Mouse (Mus musculus) lung, embryonic 16.5 days (tissue): ENCODE results near the gene Mllt3. TPM values are rescaled to one million over a fixed set of nuclear protein-coding genes. Genes with fewer than 3 reads are reported as not detected.
A peak's percentile ranks its signal among the peaks of the same experiment; 100 is the strongest.

Experiments used
- ATAC-seq: fragments of 200-750 bp; cut with Nextera tagmentation; 2 replicates; pipeline ENCODE4 v1.8.0; 2017; ENCODE audit warnings: low read depth, mild to moderate bottlenecking, moderate library complexity
- H3K27ac ChIP-seq: fragments of 300-500 bp; sonication (generic); 2 replicates; pipeline ENCODE4 v1.5.1; 2014; ENCODE audit warnings: mild to moderate bottlenecking, control low read depth, low read length
- H3K27me3 ChIP-seq: fragments of 300-500 bp; sonication (generic); 2 replicates; pipeline ENCODE4 v1.6.1; 2014; ENCODE audit warnings: low read depth, low read length, mixed read lengths; ENCODE audit not compliant: control insufficient read depth, insufficient read depth
- H3K36me3 ChIP-seq: fragments of 300-500 bp; sonication (generic); 2 replicates; pipeline ENCODE4 v1.6.1; 2014; ENCODE audit warnings: low read length; ENCODE audit not compliant: control insufficient read depth, insufficient read depth
- H3K4me1 ChIP-seq: fragments of 300-500 bp; sonication (generic); replicated peaks from 2 replicates; pipeline ENCODE4 v1.6.1; 2014; ENCODE audit warnings: low read length, mixed read lengths; ENCODE audit not compliant: control insufficient read depth, insufficient read depth
- H3K4me2 ChIP-seq: fragments of 300-500 bp; sonication (generic); 2 replicates; pipeline ENCODE4 v1.6.1; 2014; ENCODE audit warnings: low read depth, low read length, control low read depth
- H3K4me3 ChIP-seq: fragments of 300-500 bp; sonication (generic); 2 replicates; pipeline ENCODE4 v1.5.1; 2014; ENCODE audit warnings: mild to moderate bottlenecking, low read length, control low read depth
- H3K9ac ChIP-seq: fragments of 300-500 bp; sonication (generic); 2 replicates; pipeline ENCODE4 v1.6.1; 2014; ENCODE audit warnings: low read length, control low read depth
- H3K9me3 ChIP-seq: fragments of 300-500 bp; sonication (generic); 2 replicates; pipeline ENCODE4 v1.6.1; 2016; ENCODE audit warnings: low read length; ENCODE audit not compliant: control insufficient read depth
- WGBS: fragments of 180-500 bp; shearing (Covaris S2); extraction: QIAGEN DNeasy Blood & Tissue Kit; methylation state at CpG from one replicate; pipeline ENCODE4 v1.1.7; 2014; 5-methylcytosine and 5-hydroxymethylcytosine counted together
- polyA plus RNA-seq: library from polyadenylated mRNA; unstranded; fragments of >200 nt; fragmentation: Nextera tagmentation; extraction: Ambion mirVana; gene quantifications from 2 replicates; pipeline ENCODE4 v1.2.1, GENCODE M21; 2015

The Mllt3 gene
- polyA plus RNA-seq, 1 experiment from 2014 or later: 45.1 TPM

DNA sequence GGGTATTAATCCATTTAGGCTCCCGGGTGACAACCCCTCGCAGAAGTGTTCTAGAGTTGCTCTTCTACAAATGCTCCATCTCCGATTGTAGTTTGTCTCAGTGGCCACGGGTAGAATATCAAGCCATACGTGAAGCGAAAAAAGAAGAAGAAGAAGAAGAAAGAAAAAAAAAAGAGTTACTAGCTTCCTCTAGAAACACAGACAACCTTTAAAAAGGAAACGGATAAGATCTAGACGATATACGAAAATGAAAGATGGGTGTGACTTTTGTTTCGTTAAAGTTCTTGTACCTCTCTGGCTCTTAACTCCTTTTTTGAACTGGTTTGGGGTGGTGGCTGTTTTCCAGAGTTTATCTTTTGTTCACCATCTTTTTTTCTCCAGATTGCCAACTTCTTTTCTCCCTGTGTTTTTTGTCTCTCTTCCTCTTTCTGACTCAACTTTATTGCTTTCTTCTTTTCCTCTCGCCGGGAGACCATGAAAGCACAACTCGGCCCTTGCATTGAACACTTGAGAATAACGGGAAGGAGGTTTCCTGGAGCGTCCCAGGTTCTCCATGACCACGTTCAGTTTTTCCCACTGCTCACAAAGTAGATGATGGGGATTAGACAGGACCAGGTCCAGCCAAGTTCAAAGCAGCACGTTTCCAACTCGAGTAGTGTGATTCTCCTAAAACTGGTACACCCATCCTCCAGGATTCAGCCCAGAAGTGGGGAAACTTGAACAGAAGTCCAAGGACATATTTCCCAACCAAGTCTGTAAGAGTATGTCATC lies 1.4 kb upstream of the Mllt3 start:
- H3K4me2 ChIP-seq: peak overlapping the region; percentile 92
- peak overlapping the region; percentile 86 for H3K4me3 ChIP-seq
- peaks cover 21% of the 10 kb centered on the region for H3K4me1 ChIP-seq
- H3K9me3 ChIP-seq: no peaks in the 10 kb centered on the region
- 0 out of 2 replicates have a peak, but pooled peaks cover 3% of the 10 kb centered on the region for H3K27me3 ChIP-seq
- 3% methylated on average over 18 of the region's 18 CpGs for WGBS
- H3K36me3 ChIP-seq: no peaks in the 10 kb centered on the region
- no peak overlapping the region for H3K9ac ChIP-seq
- no peak overlapping the region for H3K27ac ChIP-seq
- ATAC-seq: no peak

GRCm38 (mm10) chr4:88033729-88034386 lies 694 bp upstream of the Mllt3 start:
- peak overlapping the region; percentile 92 for H3K4me2 ChIP-seq
- no peaks in the 10 kb centered on the region for H3K36me3 ChIP-seq
- no peak for ATAC-seq
- H3K27me3 ChIP-seq: 0 out of 2 replicates have a peak, but pooled peaks cover 3% of the 10 kb centered on the region
- peak overlapping the region; percentile 86 for H3K4me3 ChIP-seq
- H3K9me3 ChIP-seq: no peaks in the 10 kb centered on the region
- H3K9ac ChIP-seq: peak overlapping the region; percentile 64
- WGBS: under 1% methylated on average over 25 of the region's 25 CpGs
- H3K4me1 ChIP-seq: peaks cover 26% of the 10 kb centered on the region
- peak overlapping the region; percentile 47; the same call in 1 of the 2 replicates for H3K27ac ChIP-seq

DNA sequence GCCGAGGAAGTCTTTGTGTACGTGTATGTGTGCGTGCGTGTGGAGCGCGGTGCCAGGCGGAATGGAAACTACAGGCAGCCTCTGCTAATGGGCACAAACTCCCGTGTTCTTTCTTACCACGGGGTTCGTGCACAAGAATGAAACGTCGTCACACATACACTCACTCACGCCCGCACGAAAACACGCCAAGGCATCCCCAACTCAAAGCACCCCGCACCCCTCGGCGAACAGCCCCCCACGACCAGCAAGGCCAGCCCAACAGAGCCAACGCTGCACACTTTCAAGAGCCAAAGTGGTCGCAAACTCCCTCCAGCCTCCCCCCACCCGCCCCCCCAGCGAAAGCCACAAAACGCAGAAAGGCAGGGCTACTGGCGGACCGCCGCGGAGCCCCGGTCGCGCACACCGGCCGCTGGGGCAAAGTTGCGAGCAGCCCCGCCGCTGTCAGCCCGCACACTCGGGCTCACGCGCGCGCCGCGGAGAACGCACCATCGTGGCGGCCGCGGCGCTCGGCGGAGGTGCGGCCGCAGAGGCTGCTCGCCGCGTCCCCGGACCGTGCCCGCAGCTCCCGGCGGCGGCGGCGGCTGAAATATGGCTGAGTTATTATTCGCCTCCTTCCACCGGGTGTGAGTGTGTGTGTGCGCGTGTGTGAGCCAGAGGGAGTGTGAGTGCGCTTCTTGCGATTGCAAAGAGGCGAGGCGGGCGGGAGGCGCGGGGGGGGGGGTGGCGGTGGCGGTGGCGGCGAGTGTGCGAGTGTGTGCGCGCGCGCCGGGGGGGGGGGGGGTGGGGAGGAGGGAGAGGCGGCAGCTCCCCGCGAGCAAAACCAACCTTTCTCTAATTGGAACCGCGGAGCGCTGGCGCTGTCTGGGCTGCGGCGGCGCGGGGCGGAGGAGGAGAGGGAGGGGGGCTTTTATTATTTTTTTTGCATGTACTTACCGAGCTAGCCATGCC lies 739 bp downstream of the Mllt3 start:
- Histone ChIP-seq H3K36me3 (no peaks in the 10 kb centered on the region), H3K27me3 (0 out of 2 replicates have a peak, but pooled peaks cover 3% of the 10 kb centered on the region), H3K27ac (peak overlapping the region; percentile 97), H3K4me3 (peak overlapping the region; percentile 86), H3K4me2 (peak overlapping the region; percentile 92), H3K4me1 (peaks cover 32% of the 10 kb centered on the region), H3K9ac (peak overlapping the region; percentile 90), H3K9me3 (no peaks in the 10 kb centered on the region)
- WGBS: under 1% methylated on average over 70 of the region's 100 CpGs
- ATAC-seq: peak; percentile 73

GRCm38 (mm10) chr4:88031211-88032150 lies 1.7 kb downstream of the Mllt3 start:
- H3K4me3 ChIP-seq: peak overlapping the region; percentile 86
- ATAC-seq: 0 out of 2 replicates have a peak, but pooled peaks have one; percentile 0
- H3K4me2 ChIP-seq: peak overlapping the region; percentile 92
- peaks cover 32% of the 10 kb centered on the region for H3K4me1 ChIP-seq
- H3K9me3 ChIP-seq: no peaks in the 10 kb centered on the region
- 0 out of 2 replicates have a peak, but pooled peaks cover 3% of the 10 kb centered on the region for H3K27me3 ChIP-seq
- H3K27ac ChIP-seq: peak overlapping the region; percentile 97
- peak overlapping the region; percentile 90 for H3K9ac ChIP-seq
- H3K36me3 ChIP-seq: 0 out of 2 replicates have a peak, but pooled peaks cover 2% of the 10 kb centered on the region
- under 1% methylated on average over 84 of the region's 84 CpGs for WGBS

DNA sequence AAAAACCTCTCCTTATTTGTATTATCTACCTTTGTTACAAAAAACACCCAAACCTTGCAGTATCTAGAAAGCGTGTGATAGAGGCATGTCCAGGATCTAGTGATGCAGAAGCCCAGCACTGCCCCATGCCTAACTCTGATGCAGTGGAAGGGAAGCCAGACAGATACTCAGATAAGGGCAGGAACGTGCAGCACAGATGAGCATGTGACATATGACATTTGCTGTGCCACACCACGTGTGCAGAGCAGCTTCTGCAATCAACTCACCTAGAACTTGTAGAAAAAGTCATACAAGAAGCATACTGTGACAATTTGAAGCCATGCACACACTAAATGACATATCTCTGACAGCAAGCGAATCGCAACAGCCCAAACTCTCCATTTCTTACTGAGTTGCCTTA lies 9.6 kb downstream of the Mllt3 start:
- Histone ChIP-seq H3K36me3 (0 out of 2 replicates have a peak, but pooled peaks cover 2% of the 10 kb centered on the region), H3K9me3 (no peaks in the 10 kb centered on the region), H3K4me3 (no peak overlapping the region), H3K4me1 (peaks cover 10% of the 10 kb centered on the region), H3K9ac (no peak overlapping the region), H3K4me2 (no peak overlapping the region), H3K27me3 (no peaks in the 10 kb centered on the region), H3K27ac (no peak overlapping the region)
- ATAC-seq: no peak
- 70% methylated on average over 5 of the region's 5 CpGs for WGBS

GRCm38 (mm10) chr4:88022623-88023022 lies 10.5 kb downstream of the Mllt3 start:
- H3K4me2 ChIP-seq: no peak overlapping the region
- H3K36me3 ChIP-seq: 0 out of 2 replicates have a peak, but pooled peaks cover 2% of the 10 kb centered on the region
- no peak overlapping the region for H3K9ac ChIP-seq
- H3K9me3 ChIP-seq: no peaks in the 10 kb centered on the region
- no peaks in the 10 kb centered on the region for H3K27me3 ChIP-seq
- no peak overlapping the region for H3K27ac ChIP-seq
- H3K4me1 ChIP-seq: peaks cover 14% of the 10 kb centered on the region
- no peak for ATAC-seq
- no peak overlapping the region for H3K4me3 ChIP-seq
- WGBS: 4% methylated on average over 1 of the region's 1 CpGs

DNA sequence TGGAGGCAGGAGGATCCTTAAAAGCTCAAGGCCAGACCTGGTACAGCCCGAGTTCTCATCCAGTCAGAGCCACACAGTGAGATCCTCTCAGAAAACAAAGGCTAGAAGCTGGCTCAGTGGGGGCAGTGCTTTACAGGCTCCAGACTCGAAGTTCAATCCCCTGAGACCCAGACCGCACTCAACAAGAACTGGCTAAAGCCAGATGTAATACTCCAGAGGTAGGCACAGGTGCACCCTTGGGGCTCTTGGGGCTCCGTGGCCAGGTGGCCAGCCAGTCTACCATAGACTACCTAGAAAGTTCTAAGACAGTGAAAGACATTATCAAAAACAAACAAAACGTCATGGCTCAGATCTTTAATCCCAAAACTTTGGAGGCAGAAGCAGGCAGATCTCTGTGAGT lies 12.7 kb downstream of the Mllt3 start:
- H3K4me3 ChIP-seq: no peak overlapping the region
- no peaks in the 10 kb centered on the region for H3K36me3 ChIP-seq
- ATAC-seq: no peak

DNA sequence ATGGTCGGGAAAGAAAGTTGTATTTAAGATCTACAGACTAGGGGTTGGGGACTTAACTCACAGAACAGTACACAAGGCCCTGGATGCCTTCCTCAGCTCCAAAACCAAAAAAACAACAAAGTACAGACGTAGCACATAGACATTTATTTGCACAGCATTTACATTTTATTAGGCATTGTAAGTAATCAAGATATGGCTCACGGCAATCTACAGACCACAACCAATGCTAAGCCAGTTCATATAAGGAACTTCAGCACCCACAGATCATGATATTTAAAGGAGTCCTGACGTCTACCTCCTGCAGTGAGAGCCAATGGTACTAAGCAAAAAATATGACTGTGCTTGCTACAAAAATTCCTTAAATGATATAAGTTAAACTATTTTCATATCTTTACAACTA lies 13.5 kb downstream of the Mllt3 start:
- 71% methylated on average over 4 of the region's 4 CpGs for WGBS
- Histone ChIP-seq H3K4me1 (peaks cover 18% of the 10 kb centered on the region), H3K36me3 (no peaks in the 10 kb centered on the region), H3K4me2 (no peak overlapping the region), H3K4me3 (no peak overlapping the region), H3K9ac (no peak overlapping the region), H3K9me3 (no peaks in the 10 kb centered on the region), H3K27me3 (no peaks in the 10 kb centered on the region), H3K27ac (no peak overlapping the region)
- ATAC-seq: no peak

More for the DNA sequence above, 12.7 kb downstream of the Mllt3 start:
- 76% methylated on average over 5 of the region's 5 CpGs for WGBS
- peaks cover 15% of the 10 kb centered on the region for H3K4me1 ChIP-seq
- no peaks in the 10 kb centered on the region for H3K27me3 ChIP-seq
- H3K4me2 ChIP-seq: no peak overlapping the region
- H3K27ac ChIP-seq: no peak overlapping the region
- H3K9ac ChIP-seq: no peak overlapping the region
- no peaks in the 10 kb centered on the region for H3K9me3 ChIP-seq
